Mouse (Mus musculus) lung, postnatal 36 days (tissue): ENCODE data around the gene Slc1a1.

Experiments
- DNase-seq: peaks from one replicate; pipeline ENCODE4 v3.0.0; 2022; ENCODE audit warnings: mixed read lengths

The Slc1a1 gene

DNA sequence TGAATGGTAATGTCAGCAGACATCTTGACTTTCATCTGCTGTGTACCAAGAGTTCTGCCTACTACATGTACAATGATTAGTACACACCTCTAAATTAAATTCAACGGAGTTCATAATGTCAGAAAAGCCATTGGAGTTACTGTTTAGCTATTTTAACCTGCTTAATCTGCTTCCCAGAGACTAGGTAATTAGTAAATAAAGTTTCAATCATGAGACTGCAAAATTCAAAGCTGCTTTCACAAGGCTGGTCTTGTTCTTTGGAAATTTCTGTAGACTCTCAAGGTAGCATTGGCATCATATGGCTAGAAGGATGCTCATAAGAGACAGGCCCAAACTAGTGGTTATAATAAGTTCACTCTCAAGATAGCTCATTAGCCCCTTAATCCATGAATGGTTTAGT lies 20.0 kb downstream of the Slc1a1 start:
- no peak for DNase-seq

DNA sequence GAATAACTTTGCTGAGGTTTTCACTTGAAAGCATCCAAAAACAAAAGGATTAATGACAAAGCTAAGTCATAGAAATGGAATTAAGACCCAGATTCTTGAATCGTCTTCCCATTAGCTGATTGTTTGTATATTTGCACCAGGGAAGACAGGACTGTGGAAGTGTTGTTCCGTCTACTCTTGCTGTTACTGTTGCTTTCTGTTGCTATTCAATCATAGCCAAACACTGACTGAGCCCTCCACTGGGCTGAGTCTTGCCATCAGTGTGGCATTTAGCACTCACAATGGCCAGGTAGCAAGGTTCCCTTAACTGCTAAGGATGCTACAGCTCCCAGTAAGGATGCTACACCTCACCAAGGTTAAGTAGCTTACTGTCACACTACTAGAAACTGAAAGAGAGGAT lies 25.4 kb downstream of the Slc1a1 start:
- DNase-seq, result no peak

DNA sequence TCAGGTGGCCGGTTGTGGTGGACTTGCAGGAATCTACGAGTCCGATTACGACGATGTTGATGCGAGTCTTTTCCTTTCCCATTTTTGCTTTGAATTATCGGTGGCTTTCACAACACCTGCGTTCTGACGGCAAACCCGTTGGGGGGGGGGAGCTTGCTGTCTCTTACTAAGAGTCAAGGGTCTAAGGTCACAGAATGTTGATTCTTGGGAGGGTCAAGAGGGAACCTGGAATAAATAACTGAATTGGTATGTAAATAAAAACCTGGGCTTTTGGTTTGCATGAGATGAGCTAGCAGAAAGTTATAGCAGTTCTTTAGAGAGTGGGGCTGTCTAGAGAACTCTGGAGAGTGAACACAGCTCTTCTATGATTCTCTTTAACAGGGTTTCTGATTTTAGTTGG lies 28.8 kb downstream of the Slc1a1 start:
- DNase-seq, result peak; percentile 5

DNA sequence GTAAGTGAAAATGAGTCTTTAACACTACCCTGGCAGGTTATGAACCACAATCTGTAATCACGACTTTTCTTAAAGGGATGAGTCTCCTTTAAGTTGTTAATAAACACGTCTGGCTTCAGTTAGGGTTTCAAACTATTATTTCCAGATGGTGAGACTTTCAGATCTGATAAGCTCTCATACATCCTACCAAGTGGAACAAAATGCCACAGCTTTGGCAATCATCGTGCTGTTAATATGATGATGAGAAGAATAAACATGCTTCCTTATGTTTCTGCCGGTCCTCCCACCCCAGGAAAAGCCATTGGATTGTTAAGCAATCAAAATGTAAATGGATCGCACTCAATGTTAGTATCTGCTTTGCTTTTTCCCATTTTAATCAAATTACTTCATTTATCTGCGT lies 30.1 kb downstream of the Slc1a1 start:
- no peak for DNase-seq

DNA sequence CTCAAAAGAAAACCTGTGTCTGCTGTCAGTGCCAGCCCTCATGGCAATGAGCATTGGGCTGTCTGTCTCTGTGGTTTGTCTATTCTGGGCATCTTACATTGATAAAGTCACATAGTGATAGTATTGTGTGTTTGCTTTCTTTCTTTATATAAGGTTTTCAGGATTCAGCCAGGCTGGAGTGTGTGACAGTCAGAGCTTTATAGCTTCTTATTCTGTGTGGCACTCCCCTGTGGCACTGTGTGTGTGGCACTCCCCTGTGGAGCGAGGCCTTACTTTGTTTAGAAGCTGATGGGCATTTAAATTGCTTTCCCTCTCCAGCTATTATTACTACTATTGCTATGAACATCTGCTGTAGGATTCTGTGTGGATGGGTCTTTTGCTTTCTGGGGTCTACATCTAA lies 30.7 kb downstream of the Slc1a1 start:
- DNase-seq, result no peak

DNA sequence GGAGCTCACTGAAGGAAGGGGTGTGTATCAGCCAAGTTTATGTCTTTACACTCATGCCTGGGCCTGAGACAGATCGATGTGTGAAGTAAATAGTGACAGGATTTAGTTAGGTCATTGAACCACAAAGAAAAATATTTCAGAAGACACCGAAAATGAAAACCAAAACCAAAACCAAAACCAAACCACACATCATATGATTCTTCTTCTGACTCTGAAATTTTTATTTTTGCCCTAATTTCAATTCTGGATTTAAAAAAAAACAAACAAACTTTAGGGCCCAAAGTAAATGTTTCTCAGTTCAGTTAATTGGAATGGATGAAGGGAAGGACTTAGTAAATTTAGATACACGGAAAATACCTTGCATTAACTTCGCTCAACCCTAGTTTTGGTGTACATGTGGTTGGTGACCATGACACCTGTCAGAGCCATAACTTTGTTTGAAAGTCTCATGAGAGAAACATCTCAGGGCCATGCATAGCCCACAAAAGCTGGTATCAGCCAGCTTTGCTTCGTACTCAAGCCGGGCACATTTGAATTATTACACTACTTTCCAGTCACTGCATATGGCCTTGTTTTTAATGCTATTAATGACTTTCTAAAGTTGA lies 34.5 kb downstream of the Slc1a1 start:
- no peak for DNase-seq

DNA sequence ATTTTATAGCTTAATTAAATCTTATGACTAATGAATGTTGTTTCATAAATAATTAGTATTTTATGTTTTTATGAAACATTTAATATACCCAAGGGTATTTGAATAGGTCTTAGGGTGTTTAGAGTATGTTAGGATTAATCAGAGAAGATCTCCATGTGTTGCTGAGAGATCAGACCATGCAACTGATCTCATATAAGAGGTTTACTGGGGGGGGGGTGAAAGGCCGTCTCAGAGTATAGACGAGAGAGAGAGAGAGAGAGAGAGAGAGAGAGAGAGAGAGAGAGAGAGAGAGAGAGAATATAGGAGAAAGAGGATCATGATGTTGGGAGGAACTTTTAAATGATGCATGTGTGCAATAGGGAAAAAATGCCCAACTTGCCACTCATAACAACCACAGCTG lies 35.5 kb downstream of the Slc1a1 start:
- no peak for DNase-seq

DNA sequence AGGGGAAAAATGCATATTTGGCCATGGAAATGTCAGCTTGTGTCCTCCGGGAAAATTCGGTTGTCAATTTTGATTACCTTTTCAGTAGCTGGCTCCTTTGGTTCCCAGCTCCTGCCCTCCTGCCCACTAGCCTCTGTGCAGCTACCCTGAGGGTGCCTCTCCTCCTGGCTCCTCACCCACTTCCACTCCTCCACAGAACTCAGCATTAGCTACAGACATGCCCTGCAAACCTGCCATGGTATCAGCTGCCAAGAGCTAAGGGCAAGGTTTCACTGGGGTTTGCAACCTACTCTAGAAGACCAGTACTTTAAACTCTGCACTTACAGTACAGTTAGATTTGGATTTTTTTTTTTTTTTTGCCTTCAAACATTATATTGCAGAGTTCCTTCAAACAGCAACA lies 44.6 kb downstream of the Slc1a1 start:
- no peak for DNase-seq

DNA sequence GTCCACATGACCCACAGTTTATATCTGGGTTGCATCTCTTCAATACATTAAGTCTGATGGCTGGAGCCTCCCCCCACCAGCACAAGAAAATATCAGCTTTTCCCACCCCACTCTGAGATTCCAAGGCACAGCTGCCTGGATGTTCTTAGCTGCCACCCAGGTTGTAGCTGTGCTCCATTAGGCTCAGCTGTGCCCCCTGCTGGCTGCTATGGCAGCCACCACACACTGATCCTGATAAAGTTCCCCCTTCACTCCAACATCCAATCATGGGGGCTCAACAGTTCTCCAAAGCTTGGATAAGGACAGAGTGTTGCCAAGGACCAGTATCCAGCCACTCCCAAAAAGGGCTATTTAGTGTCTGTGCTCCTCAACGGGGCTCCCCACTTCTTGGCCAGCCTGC lies 48.3 kb downstream of the Slc1a1 start:
- DNase-seq, result peak; percentile 62

DNA sequence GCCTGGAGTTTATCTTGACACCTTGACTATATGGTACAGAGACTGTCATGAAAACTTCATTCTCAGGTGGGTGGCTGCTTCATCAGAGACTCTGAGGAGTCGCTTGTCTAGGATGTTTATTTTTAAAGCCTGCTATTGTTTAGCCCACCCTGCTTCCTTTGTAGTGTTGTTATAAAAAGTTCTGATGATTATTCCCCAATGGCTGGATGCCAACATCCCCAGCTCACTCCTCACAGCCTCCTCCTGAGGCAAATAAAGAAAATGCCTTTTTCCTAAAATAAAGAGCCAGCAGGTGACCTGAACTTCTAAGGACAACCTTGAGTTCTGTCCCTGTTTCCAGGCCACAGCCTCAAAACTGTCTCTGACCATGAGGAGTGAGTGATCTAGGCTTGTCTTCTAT lies 53.6 kb downstream of the Slc1a1 start:
- DNase-seq, result peak; percentile 28

DNA sequence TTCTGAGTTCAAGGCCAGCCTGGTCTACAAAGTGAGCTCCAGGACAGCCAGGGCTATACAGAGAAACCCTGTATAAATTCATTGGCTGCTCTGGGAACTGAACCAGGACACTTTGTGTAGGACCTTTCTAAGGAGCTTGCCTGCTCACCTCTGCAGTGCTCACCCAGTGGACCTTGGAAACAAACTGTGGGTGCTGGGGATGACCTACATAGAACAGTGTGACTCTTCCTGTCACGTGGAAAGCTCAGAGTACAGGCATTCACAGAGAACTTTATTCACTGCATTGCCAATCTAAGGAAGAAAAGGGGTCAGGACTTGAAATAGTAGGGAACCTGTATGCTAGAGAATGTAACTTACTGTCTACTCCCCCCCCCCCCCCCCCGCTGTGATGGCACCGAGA lies 54.4 kb downstream of the Slc1a1 start:
- no peak for DNase-seq

DNA sequence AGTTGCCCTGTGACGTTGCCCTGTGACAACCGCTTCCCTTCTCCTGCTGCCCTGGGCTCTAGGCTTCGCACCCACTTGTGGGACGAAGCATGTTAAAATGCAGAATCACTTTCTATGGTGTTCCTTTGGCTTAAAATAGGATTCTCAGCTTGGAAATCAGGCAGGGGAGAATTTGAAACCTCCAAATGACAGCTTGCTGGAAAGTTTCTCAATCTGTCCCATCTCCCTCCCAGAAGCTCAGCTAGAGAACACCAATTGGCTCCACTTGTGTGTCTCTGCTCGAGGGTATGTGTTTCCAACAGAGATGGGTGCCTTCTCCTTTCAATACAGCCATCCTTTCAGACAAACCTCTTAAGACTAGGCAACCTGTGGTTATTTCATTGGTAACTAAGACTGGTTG lies 56.4 kb downstream of the Slc1a1 start:
- no peak for DNase-seq

DNA sequence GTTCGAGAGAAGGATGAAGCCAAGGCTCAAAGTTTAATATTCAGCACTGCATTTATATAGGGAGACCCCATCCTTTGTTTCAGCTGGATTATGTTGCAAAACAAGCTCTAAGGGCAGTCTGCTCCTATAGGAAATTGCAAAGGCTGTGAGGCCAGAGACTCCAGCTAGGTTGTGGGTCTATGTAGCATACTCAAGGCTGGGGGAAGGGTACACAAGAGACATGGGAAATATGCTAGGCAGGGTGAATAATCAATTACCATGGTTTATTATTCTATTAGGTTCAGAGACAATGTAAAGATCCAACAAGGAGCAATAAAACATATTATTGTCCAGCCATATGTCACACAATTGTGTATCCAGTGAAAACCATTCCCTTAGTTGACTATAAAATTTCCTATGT lies 57.0 kb downstream of the Slc1a1 start:
- DNase-seq, result no peak

DNA sequence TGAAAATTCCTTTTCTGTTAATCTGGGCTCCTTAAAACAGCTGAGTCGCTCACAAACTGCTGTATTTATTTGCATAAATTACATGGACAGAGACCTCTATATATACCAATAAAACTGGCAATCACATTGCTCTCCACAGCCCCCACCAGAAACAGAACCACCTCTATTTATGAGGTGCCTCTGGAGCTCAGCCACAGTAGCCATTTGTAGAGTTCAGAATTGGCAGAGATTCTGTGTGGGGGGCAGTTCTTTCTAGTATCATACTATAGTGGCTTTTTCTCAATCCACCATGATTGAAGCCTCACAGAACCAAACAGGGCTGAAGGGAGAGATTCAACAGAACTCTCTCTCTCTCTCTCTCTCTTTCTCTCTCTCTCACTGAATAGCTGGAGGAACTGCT lies 61.8 kb downstream of the Slc1a1 start:
- DNase-seq, result no peak

DNA sequence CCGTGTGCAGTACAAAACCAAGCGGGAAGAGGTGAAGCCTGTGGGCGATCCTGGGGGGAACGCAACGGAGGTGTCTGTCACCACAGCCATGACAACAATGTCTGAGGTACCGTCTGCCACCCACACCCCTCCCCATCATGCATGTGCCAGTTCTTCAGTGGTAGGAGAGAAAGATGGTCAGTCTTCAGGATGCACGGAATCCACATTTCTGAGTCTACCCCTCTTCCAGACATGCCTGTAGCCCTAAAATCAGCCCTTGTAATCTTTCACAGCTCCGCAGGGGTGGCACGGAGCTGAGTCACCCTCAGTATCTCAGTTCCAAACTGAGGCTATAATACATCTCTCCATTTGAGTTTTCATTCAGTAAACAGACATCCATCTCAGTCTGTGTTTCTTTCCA lies 62.6 kb downstream of the Slc1a1 start:
- DNase-seq, result no peak

DNA sequence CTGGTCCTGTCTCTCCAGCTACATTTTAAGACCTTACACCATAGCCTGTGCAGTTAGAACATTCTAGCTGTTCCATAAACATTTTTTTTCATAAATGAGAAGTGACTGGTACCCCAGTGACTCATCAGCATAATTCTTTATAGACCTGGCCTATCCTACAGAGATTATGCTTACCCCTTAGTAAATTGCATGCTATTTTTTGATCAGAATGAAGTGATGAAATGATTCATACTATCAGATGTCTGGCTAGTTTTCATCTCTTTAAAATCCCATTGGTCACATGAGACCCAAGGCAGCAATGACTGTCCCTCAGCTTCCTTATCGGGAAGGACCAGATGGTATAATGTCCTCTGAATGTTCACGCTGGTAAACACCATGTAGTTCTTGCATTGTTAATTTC lies 65.9 kb downstream of the Slc1a1 start:
- no peak for DNase-seq

DNA sequence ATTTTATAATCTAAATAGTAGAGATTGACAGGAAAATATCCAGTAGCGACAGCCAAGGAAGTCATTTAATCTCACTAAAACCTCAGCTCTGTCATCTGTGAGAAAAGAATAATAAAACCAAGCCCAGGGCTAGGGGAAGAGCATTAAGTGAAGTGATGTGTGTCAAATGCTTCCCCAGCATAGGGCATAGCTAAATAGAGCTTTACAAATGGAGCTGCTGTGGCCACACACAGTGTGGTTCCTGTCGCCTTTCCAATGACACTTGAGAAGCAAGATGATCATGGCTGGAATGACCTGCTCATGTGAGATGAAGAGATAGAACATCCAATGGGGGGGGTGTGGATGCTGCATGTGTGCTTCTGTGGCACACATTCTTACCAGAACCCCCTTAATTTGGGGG lies 67.3 kb downstream of the Slc1a1 start:
- no peak for DNase-seq

DNA sequence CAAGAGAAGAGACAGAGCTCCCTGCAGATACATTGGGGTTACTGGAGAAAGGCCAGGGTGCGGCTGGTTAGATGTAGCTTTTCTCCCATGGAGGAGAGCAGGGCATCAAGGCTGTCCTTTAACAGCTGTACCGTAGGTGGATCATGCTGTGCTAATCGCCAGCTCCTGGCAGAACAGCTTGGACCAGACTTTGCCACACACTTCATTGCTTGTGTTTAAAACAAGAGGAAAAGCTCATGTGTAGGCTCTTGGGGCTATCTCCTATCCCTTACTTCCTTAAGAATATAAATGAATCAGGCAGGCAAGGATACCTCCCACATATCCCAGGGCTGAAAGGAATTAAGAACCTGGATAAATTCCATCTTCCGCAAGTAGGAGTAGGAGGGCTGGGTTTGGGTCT lies 68.0 kb downstream of the Slc1a1 start:
- DNase-seq, result no peak

DNA sequence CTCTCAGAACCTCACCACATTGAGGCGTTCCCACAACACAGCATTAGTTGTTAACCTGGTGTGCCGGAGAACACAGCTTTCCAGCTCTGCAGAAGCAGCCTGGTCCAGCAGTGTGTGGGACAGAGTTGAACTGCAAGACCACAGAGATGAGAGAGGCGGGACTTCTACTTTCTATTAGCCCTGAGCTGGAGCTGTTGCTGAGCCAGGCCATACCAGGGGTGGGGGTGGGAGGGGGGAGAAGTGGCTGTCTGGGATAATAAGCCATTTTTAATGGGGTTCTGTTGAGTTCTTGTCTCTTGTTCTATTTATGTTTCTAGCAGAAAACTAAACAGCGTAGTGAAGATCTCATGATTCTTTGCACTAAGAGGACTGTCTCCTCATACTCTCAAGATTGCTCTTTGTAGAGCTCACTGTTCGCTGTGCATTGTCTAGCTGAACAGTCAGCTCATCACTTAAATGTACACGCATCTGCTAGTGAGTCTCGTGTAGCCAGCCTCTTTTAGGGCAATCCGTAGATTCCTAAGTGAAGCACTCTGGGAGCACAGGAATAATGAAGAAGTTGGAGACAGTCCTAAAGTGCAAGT lies 68.8 kb downstream of the Slc1a1 start:
- DNase-seq, result no peak

DNA sequence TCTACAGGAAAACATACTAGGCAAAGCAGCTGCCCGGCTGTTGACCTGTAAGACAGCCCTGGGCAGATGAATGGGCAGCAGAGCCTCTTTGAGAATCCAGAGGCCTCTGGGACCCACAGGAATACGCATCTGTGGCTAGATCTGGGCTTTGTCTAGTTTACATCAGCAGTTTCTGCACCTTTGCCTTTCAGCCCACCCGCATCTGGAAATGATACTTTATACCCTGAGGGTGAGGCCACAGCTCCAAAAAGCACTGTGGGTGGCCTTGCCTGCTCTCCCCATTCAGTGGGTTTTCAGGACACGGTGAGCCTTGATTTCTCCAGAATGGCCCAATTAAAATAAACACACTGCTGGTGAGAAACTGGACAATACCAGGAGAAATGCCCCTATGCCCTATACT lies 73.3 kb downstream of the Slc1a1 start:
- no peak for DNase-seq

DNA sequence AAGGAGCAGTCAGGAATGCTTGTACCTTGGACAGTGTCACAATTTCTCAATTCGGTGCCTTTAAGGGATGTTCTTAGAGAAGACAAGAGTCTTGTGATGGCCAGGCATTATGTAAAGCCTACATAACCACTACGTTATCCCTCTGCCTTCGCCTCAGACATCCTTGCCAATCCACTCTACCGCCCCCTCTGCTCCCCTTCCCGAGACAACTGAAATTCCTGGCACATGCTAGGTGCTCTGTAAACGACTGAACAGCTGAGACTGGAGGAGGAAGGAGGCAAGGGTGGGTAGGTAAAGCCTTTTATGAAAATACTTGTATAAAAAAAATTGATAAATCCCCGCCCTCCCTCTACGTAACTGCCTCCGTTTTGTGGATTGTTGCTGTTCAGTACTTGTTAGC lies 73.8 kb downstream of the Slc1a1 start:
- DNase-seq, result no peak

DNA sequence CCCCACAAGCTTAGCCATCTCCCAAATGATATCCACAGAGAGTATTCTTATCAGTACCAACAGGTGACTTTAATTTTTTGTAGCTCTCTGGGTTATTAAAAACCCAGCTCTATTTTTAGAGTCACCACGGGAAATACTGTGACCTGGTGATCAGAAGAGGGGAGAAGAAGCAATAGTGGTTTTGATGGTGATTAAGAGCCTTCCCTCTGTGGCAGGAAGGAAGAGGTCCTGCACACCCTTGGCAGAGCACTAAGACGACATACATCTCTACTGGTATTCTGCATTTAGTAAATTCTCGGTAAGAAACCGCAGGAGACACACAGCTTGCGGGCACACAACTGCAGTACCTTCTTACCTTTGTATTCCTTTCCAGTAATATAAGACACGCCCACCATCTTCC lies 79.7 kb downstream of the Slc1a1 start:
- no peak for DNase-seq

DNA sequence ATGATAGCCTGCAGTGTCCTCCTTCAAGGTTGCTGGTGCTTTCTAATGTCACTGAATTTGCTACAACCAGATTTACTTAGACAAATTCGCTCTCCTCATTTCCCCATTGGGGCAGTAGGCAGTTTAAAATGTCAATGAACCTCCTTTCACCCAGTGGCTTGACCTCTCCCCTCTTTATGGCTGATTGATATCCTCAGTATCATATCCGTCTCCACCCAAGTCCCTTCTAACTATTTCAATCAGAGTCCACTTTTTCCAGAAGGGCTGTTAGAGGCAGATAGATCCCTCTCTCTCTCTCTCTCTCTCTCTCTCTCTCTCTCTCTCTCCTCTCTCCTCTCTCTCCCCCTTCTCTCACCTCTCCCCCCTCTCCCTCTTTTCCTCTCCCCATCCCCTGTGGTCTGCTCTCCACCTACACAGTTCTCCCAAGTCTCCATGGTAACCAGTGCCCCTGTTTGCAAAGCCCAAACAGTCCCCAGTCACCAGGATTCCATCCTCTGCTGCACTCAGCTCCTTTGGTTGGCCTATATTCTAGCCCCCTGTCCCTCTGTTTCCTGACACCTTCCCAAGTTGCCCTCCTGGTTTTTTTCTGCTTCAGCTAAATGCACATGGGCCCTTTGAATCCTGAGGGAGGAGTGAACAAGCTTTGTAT lies 80.9 kb downstream of the Slc1a1 start:
- no peak for DNase-seq

DNA sequence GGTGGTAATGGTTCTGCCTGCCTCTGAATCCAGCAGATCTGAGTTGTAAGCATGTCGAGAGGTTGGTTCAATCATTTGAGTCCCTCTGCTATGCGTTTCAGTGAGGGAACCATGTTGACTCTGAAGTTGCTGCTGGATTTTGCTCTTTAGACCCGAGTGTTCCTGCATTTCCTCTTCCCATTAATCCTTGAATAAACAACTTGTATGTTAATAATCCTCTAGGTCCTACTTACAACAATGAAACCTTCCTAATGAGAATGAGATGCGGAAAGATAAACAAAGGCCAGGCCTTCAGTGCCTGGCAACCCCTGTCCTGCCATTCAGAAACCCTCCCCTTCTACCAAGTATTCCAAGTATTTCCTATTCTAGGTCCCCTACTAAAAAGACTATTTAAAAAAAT lies 81.6 kb downstream of the Slc1a1 start:
- DNase-seq, result peak; percentile 10

DNA sequence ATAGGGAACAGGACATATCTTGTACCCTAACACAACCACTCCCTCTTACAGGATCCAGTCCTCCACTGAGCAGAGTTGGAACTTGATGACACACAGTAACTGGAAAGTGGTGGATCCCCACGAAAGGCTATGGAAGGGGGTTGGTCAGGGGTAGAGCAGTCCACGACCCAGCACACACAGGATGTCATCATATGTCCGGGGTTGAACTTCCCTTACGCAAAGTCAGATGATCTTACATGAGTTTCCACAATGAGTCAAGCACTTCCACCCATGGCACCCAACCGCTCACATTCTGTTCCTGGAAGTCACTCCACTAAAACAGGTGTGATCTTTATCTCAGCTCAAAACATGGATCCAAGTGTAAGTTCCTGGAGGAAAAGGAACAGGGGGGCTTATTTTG lies 83.0 kb downstream of the Slc1a1 start:
- no peak for DNase-seq
